Mouse (Mus musculus): ENCODE measurements at regions not wholly inside any gene's neighbourhood (a gene's known extent, or its start where the extent isn't known, plus 50 kb on each side); places are given as distances from the start of the nearest gene placed in this dataset.

GRCm38 (mm10) chr13:100971080-100972017 lies 138.1 kb upstream of the Slc30a5 start:
- no peaks in the 10 kb centered on the region for H3K36me3 ChIP-seq (ENCODE audit: control insufficient read depth, insufficient read depth, low read length, poor library complexity, severe bottlenecking)
- no peak overlapping the region for H3K27ac ChIP-seq (ENCODE audit: insufficient read depth, low read length)
- H3K9ac ChIP-seq (ENCODE audit: low read depth, poor library complexity, severe bottlenecking), result no peak overlapping the region
- H3K4me1 ChIP-seq (ENCODE audit: control insufficient read depth, insufficient read depth, low read length), result no peaks in the 10 kb centered on the region
- H3K4me3 ChIP-seq (ENCODE audit: low read depth, low read length), result no peak overlapping the region
- no peaks in the 10 kb centered on the region for H3K27me3 ChIP-seq (ENCODE audit: control insufficient read depth, insufficient read depth, low read length, poor library complexity, severe bottlenecking)
- H3K9me3 ChIP-seq (replicated peaks; ENCODE audit: control insufficient read depth, insufficient read depth, low read length, poor library complexity, severe bottlenecking), result no peaks in the 10 kb centered on the region
- TF ChIP-seq CTCF (IDR thresholded peaks at IDR 0.05; ENCODE audit: low read depth, low read length) (no peak), POLR2A (IDR thresholded peaks at IDR 0.05; ENCODE audit: insufficient read depth, low read length) (no peak), EP300 (IDR thresholded peaks at IDR 0.05; ENCODE audit: insufficient read depth, low read depth, low read length) (no peak)

- Histone ChIP-seq H3K27ac (ENCODE audit: insufficient read depth, low read length) (no peak overlapping the region), H3K9me3 (replicated peaks; ENCODE audit: control insufficient read depth, insufficient read depth, low read length, poor library complexity, severe bottlenecking) (no peaks in the 10 kb centered on the region; the same call in 1 of the 2 replicates), H3K27me3 (ENCODE audit: control insufficient read depth, insufficient read depth, low read length, poor library complexity, severe bottlenecking) (no peaks in the 10 kb centered on the region; the same call in 1 of the 2 replicates), H3K4me1 (ENCODE audit: control insufficient read depth, insufficient read depth, low read length) (no peaks in the 10 kb centered on the region), H3K4me3 (ENCODE audit: low read depth, low read length) (no peak overlapping the region), H3K9ac (ENCODE audit: low read depth, poor library complexity, severe bottlenecking) (no peak overlapping the region), H3K36me3 (ENCODE audit: control insufficient read depth, insufficient read depth, low read length, poor library complexity, severe bottlenecking) (no peaks in the 10 kb centered on the region)
- no peak for TF ChIP-seq POLR2A (IDR thresholded peaks at IDR 0.05; ENCODE audit: insufficient read depth, low read length)
- no peak for TF ChIP-seq EP300 (IDR thresholded peaks at IDR 0.05; ENCODE audit: insufficient read depth, low read depth, low read length)
- TF ChIP-seq CTCF (IDR thresholded peaks at IDR 0.05; ENCODE audit: low read depth, low read length), result no peak
Measured at GRCm38 (mm10) chr13:100962811-100963540, 129.7 kb upstream of the Slc30a5 start.

GRCm38 (mm10) chr13:100954598-100955251 lies 121.5 kb upstream of the Slc30a5 start:
- no peaks in the 10 kb centered on the region; the same call in 1 of the 2 replicates for H3K9me3 ChIP-seq (replicated peaks; ENCODE audit: control insufficient read depth, insufficient read depth, low read length, poor library complexity, severe bottlenecking)
- no peaks in the 10 kb centered on the region for H3K4me1 ChIP-seq (ENCODE audit: control insufficient read depth, insufficient read depth, low read length)
- no peaks in the 10 kb centered on the region; the same call in 1 of the 2 replicates for H3K27me3 ChIP-seq (ENCODE audit: control insufficient read depth, insufficient read depth, low read length, poor library complexity, severe bottlenecking)
- H3K27ac ChIP-seq (ENCODE audit: insufficient read depth, low read length), result no peak overlapping the region
- H3K4me3 ChIP-seq (ENCODE audit: low read depth, low read length), result no peak overlapping the region
- TF ChIP-seq CTCF (IDR thresholded peaks at IDR 0.05; ENCODE audit: low read depth, low read length) (no peak), EP300 (IDR thresholded peaks at IDR 0.05; ENCODE audit: insufficient read depth, low read depth, low read length) (no peak)
- no peak overlapping the region for H3K9ac ChIP-seq (ENCODE audit: low read depth, poor library complexity, severe bottlenecking)
- no peaks in the 10 kb centered on the region for H3K36me3 ChIP-seq (ENCODE audit: control insufficient read depth, insufficient read depth, low read length, poor library complexity, severe bottlenecking)

- no peaks in the 10 kb centered on the region for H3K4me1 ChIP-seq (ENCODE audit: control insufficient read depth, insufficient read depth, low read length)
- TF ChIP-seq EP300 (IDR thresholded peaks at IDR 0.05; ENCODE audit: insufficient read depth, low read depth, low read length) (no peak), CTCF (IDR thresholded peaks at IDR 0.05; ENCODE audit: low read depth, low read length) (no peak), POLR2A (IDR thresholded peaks at IDR 0.05; ENCODE audit: insufficient read depth, low read length) (no peak)
- no peaks in the 10 kb centered on the region; the same call in 1 of the 2 replicates for H3K27me3 ChIP-seq (ENCODE audit: control insufficient read depth, insufficient read depth, low read length, poor library complexity, severe bottlenecking)
- no peaks in the 10 kb centered on the region for H3K9me3 ChIP-seq (replicated peaks; ENCODE audit: control insufficient read depth, insufficient read depth, low read length, poor library complexity, severe bottlenecking)
- H3K27ac ChIP-seq (ENCODE audit: insufficient read depth, low read length), result no peak overlapping the region
- H3K36me3 ChIP-seq (ENCODE audit: control insufficient read depth, insufficient read depth, low read length, poor library complexity, severe bottlenecking), result no peaks in the 10 kb centered on the region
- H3K9ac ChIP-seq (ENCODE audit: low read depth, poor library complexity, severe bottlenecking), result no peak overlapping the region
- no peak overlapping the region for H3K4me3 ChIP-seq (ENCODE audit: low read depth, low read length)
Measured at GRCm38 (mm10) chr13:100954106-100954505, 120.9 kb upstream of the Slc30a5 start.

GRCm38 (mm10) chr13:100951185-100951508 lies 117.9 kb upstream of the Slc30a5 start:
- H3K9me3 ChIP-seq (replicated peaks; ENCODE audit: control insufficient read depth, insufficient read depth, low read length, poor library complexity, severe bottlenecking), result no peaks in the 10 kb centered on the region
- H3K27ac ChIP-seq (ENCODE audit: insufficient read depth, low read length), result no peak overlapping the region
- H3K36me3 ChIP-seq (ENCODE audit: control insufficient read depth, insufficient read depth, low read length, poor library complexity, severe bottlenecking), result no peaks in the 10 kb centered on the region
- no peak overlapping the region for H3K4me3 ChIP-seq (ENCODE audit: low read depth, low read length)
- no peaks in the 10 kb centered on the region for H3K27me3 ChIP-seq (ENCODE audit: control insufficient read depth, insufficient read depth, low read length, poor library complexity, severe bottlenecking)
- TF ChIP-seq EP300 (IDR thresholded peaks at IDR 0.05; ENCODE audit: insufficient read depth, low read depth, low read length) (no peak), CTCF (IDR thresholded peaks at IDR 0.05; ENCODE audit: low read depth, low read length) (no peak), POLR2A (IDR thresholded peaks at IDR 0.05; ENCODE audit: insufficient read depth, low read length) (no peak)
- H3K4me1 ChIP-seq (ENCODE audit: control insufficient read depth, insufficient read depth, low read length), result no peaks in the 10 kb centered on the region
- H3K9ac ChIP-seq (ENCODE audit: low read depth, poor library complexity, severe bottlenecking), result no peak overlapping the region

All from ES-Bruce4 (cell line).